Mouse (Mus musculus): ENCODE results near the gene Ttc33.

DNA sequence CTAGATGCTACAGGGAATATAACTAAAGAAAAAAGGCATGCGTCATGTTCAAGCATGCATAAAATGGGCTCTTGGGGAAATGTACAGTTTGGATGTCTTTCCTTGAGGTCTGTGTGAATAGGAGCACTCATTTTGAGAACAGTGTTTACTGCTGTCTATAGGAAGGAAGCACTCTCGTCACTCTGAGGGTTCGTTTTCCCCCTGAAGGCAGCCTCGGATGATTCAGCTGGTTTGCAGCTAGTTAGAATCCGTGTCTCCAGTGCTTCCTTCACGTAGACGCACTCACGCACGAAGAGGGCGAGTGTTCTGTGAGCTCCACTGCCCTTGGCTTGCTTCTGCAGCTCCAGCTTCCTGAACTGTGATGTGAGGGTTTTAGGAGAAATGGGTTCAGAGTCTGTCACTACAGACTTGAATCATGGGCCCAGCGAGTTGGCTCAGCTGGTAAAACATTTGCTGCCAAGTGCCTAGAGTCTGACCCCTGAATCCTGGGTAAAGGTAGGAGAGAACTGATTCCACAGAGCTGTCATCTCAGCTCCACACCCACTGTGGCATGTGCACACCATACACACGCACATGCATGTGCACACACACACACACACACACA, 12.0 kb upstream of the Ttc33 start:
- TF ChIP-seq CTCF (IDR thresholded peaks at IDR 0.05; ENCODE audit: control insufficient read depth, insufficient read depth, insufficient replicate concordance, low read depth, low read length) (no peak), POLR2A (IDR thresholded peaks at IDR 0.05; ENCODE audit: control insufficient read depth, low read depth, low read length) (no peak)
